Mouse (Mus musculus): ENCODE results near the gene Zbtb42. TPM values are rescaled to one million over a fixed set of nuclear protein-coding genes. Genes with fewer than 3 reads are reported as not detected.

The Zbtb42 gene
- total and polyA plus RNA-seq, 3 experiments: 7.6 to 11.4 TPM; not detected in 1

DNA sequence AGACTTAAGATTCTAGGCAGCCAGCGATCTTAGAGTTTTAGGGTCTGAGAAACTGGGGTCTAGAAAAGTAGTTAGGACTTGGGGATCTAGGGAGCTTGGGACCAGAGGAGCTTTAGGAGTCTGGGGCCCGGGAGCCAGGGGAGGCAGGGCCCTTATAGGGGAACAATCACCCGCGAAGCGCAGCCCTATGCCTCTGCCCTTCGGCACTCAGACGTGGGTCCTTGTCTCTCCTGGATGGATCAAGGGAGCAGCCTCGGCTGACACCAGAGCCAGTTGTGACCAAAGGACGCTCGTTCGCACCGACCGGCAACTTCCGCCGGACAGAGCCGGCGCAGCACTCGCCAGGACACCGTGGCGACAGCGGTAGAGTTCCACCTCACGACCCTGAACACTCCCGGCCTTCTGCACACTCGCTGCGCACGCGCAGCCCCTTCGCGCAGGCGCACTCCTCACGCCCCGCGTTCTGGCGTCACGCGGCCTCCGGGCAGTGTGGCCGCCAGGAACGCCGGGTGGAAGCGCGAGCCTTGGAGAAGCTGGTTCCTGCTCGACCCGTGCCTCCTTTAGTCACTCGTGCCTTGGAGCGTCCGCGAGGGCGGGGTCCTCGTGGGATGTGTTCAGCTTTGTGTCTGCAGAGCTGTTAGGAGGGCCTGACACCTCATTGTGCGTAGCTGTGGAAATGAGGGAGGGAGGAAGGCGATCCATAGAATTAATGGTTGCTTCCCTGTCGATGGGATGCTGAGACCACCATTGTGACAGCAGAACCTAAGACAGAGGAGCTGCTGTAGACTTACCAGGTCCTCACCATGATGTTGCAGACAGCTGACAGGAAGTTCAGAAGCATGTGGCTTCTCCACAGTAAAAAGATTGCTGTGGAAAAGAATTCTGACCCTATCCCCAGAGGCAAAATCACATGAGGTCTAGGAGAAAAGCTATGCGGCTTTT lies 14.8 kb downstream of the Zbtb42 start:
- Histone ChIP-seq H3K4me3 (ENCODE audit: control insufficient read depth in 1 of 2, insufficient read depth in 1 of 2, low read depth in 2 of 2, low read length in 2 of 2) (peak overlapping the region; percentile 54 to 66), H3K36me3 (ENCODE audit: control insufficient read depth in 1 of 2, insufficient read depth in 2 of 2, low read length in 2 of 2) (peaks cover 0 to 25% of the 10 kb centered on the region in 2 experiments; a peak in 3 of 4 replicates), H3K9me3 (replicated peaks; ENCODE audit: insufficient read depth, low read length) (no peaks in the 10 kb centered on the region), H3K79me2 (ENCODE audit: control insufficient read depth, insufficient read depth, low read length, poor library complexity) (peaks cover 15% of the 10 kb centered on the region), H3K4me1 (ENCODE audit: control insufficient read depth in 1 of 2, insufficient read depth in 2 of 2, low read length in 2 of 2) (peaks cover 9 to 29% of the 10 kb centered on the region in 2 experiments), H3K27me3 (ENCODE audit: control insufficient read depth in 1 of 2, insufficient read depth in 2 of 2, low read length in 2 of 2) (no peaks in the 10 kb centered on the region), H3K27ac (ENCODE audit: control insufficient read depth, low read depth, low read length) (peak overlapping the region; percentile 58), H3K9ac (ENCODE audit: control insufficient read depth, low read depth, low read length, poor library complexity, severe bottlenecking) (peak overlapping the region; percentile 75)
- TF ChIP-seq POLR2AphosphoS5 (IDR thresholded peaks at IDR 0.05; ENCODE audit: borderline replicate concordance, low read depth, low read length) (peak; percentile 94), KAT2A (conservative IDR thresholded peaks at IDR 0.05; ENCODE audit: low read depth, low read length) (no peak), POLR2A (IDR thresholded peaks at IDR 0.05; ENCODE audit: control insufficient read depth in 1 of 2, insufficient read depth in 1 of 2, low read depth in 1 of 2, low read length in 2 of 2, poor library complexity in 1 of 2) (peak in 1 of 2 experiments; percentile 100; a peak in 2 of 4 replicates), CTCF (IDR thresholded peaks at IDR 0.05 in 2 of 3, conservative IDR thresholded peaks at IDR 0.05 in 1 of 3; ENCODE audit: control insufficient read depth in 1 of 3, insufficient read depth in 1 of 3, low read depth in 2 of 3, low read length in 3 of 3, poor library complexity in 1 of 3, severe bottlenecking in 1 of 3) (no peak), GATA1 (IDR thresholded peaks at IDR 0.05; ENCODE audit: low read depth, low read length) (peak; percentile 23; the same call in 1 of the 2 replicates), TBP (IDR thresholded peaks at IDR 0.05; ENCODE audit: low read depth, low read length) (peak; percentile 96)
- DNase-seq (ENCODE audit: low read depth, low spot score): peak; percentile 100

DNA sequence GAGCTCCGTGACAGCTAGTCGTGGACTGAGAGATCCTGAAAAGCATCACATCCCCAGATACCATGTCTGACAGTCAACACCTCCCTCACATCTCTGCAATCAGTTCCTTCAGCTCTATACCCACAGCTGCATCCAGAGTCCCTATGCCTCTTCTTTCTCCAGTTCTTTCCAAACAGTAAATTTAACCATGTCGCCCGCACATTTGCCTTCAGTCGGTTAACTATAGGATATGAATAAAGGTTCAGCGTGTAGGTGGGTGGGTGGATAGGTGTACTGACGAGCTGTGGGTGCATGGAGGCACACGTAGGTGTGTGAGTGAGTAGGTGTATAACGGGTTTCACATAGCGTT lies 15.5 kb downstream of the Zbtb42 start:
- Histone ChIP-seq H3K4me3 (ENCODE audit: control insufficient read depth in 1 of 2, insufficient read depth in 1 of 2, low read depth in 2 of 2, low read length in 2 of 2) (peak overlapping the region; percentile 54 to 66), H3K27ac (ENCODE audit: control insufficient read depth, low read depth, low read length) (peak overlapping the region; percentile 58), H3K36me3 (ENCODE audit: control insufficient read depth in 1 of 2, insufficient read depth in 2 of 2, low read length in 2 of 2) (peaks cover 0 to 22% of the 10 kb centered on the region in 2 experiments; a peak in 3 of 4 replicates), H3K79me2 (ENCODE audit: control insufficient read depth, insufficient read depth, low read length, poor library complexity) (peaks cover 15% of the 10 kb centered on the region), H3K27me3 (ENCODE audit: control insufficient read depth in 1 of 2, insufficient read depth in 2 of 2, low read length in 2 of 2) (no peaks in the 10 kb centered on the region), H3K9ac (ENCODE audit: control insufficient read depth, low read depth, low read length, poor library complexity, severe bottlenecking) (peak overlapping the region; percentile 75), H3K9me3 (replicated peaks; ENCODE audit: insufficient read depth, low read length) (no peaks in the 10 kb centered on the region), H3K4me1 (ENCODE audit: control insufficient read depth in 1 of 2, insufficient read depth in 2 of 2, low read length in 2 of 2) (peaks cover 7 to 25% of the 10 kb centered on the region in 2 experiments)
- no peak for DNase-seq (ENCODE audit: low read depth, low spot score)
- TF ChIP-seq USF1 (IDR thresholded peaks at IDR 0.05; ENCODE audit: low read depth, low read length): no peak
- TF ChIP-seq RCOR1 (IDR thresholded peaks at IDR 0.05; ENCODE audit: low read depth, low read length): no peak
- TF ChIP-seq ELF1 (IDR thresholded peaks at IDR 0.05; ENCODE audit: low read depth, low read length): no peak
- no peak for TF ChIP-seq UBTF (IDR thresholded peaks at IDR 0.05; ENCODE audit: borderline replicate concordance, insufficient read depth, low read depth, low read length)
- no peak for TF ChIP-seq POLR2AphosphoS2 (IDR thresholded peaks at IDR 0.05; ENCODE audit: low read length)
- no peak for TF ChIP-seq SIN3A (IDR thresholded peaks at IDR 0.05; ENCODE audit: low read length)
- no peak for TF ChIP-seq GATA1 (IDR thresholded peaks at IDR 0.05; ENCODE audit: low read depth, low read length)
- no peak for TF ChIP-seq MAFK (IDR thresholded peaks at IDR 0.05; ENCODE audit: borderline replicate concordance, low read depth, low read length)
- no peak for TF ChIP-seq MYB (IDR thresholded peaks at IDR 0.05; ENCODE audit: low read depth, low read length)
- TF ChIP-seq TAL1 (IDR thresholded peaks at IDR 0.05; ENCODE audit: low read length): no peak
- no peak for TF ChIP-seq JUND (IDR thresholded peaks at IDR 0.05; ENCODE audit: low read depth, low read length)
